ENCODE assay signal across 15 mouse cellular contexts in the genomic region with DNA sequence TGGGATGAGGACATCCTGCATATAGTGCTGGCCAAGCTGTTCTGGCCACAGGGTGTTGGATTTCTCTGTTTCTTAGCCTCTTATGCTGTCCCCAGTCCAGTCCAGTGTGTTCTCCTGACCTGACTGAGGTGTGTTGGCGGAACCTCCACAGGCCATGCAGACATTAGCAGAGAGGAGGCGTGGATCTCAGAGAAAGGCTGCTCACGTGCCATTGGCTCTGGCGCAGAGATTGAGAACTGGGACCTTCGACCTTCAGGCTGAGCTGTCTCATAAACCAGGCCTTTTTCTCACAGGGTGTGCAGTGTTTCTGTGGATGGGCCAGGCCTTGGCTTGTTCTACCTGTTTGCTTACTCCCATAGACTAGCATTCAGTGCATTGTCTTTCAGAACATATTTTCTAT.
DNase-seq lines count a peak whose midpoint lies in the region; ATAC-seq lines count a peak whose summit lies in the region.
"Had no signal": no experiment of that assay in that cellular context is flagged by ENCODE, and none has a peak within 500 bp of the region (broad histone marks: within the 10 kb centered on the region; RNA-seq: fewer than 3 reads in every experiment).

No protein-coding gene starts in this region.

- H3K4me3 ChIP-seq in liver, embryonic 15.5 days (replicated peaks), result no peak overlapping the region
- no peak overlapping the region for H3K4me3 ChIP-seq in midbrain, embryonic 11.5 days (ENCODE audit: low read depth, low read length)
- no peak overlapping the region for H3K4me3 ChIP-seq in heart, embryonic 12.5 days
- H3K4me3 ChIP-seq: embryonic facial prominence, embryonic 12.5 days; forebrain, embryonic 15.5 days had no signal

- no peak overlapping the region for H3K27ac ChIP-seq in liver, embryonic 15.5 days (replicated peaks)
- H3K27ac ChIP-seq in midbrain, embryonic 11.5 days (ENCODE audit: low read depth, low read length), result no peak overlapping the region
- no peak overlapping the region for H3K27ac ChIP-seq in heart, embryonic 12.5 days (ENCODE audit: poor library complexity, severe bottlenecking)
- H3K27ac ChIP-seq: embryonic facial prominence, embryonic 12.5 days; forebrain, embryonic 15.5 days had no signal

- ATAC-seq in liver, embryonic 15.5 days (ENCODE audit: insufficient read depth), result peak; percentile 41
- ATAC-seq in midbrain, embryonic 11.5 days (ENCODE audit: low FRiP score), result no peak
- ATAC-seq in heart, embryonic 12.5 days (ENCODE audit: insufficient number of reproducible peaks, low FRiP score), result no peak
- ATAC-seq: CD4-positive, CD25-positive, alpha-beta regulatory T cell, adult 4 months; forebrain, embryonic 15.5 days; inflammation-experienced regulatory T-cells, adult 6 months had no signal

- H3K4me2 ChIP-seq in liver, embryonic 15.5 days, result no peak overlapping the region
- H3K4me2 ChIP-seq in midbrain, embryonic 11.5 days, result no peak overlapping the region
- H3K4me2 ChIP-seq in heart, embryonic 12.5 days, result no peak overlapping the region
- H3K4me2 ChIP-seq: embryonic facial prominence, embryonic 12.5 days; forebrain, embryonic 15.5 days had no signal

- peaks cover 35% of the 10 kb centered on the region for H3K27me3 ChIP-seq in liver, embryonic 15.5 days
- H3K27me3 ChIP-seq in midbrain, embryonic 11.5 days (ENCODE audit: control insufficient read depth, insufficient read depth, low read length), result no peaks in the 10 kb centered on the region
- no peaks in the 10 kb centered on the region for H3K27me3 ChIP-seq in heart, embryonic 12.5 days (replicated peaks)
- H3K27me3 ChIP-seq: embryonic facial prominence, embryonic 12.5 days; forebrain, embryonic 15.5 days had no signal

- H3K9ac ChIP-seq in liver, embryonic 15.5 days, result no peak overlapping the region
- no peak overlapping the region for H3K9ac ChIP-seq in midbrain, embryonic 11.5 days (ENCODE audit: low read length)
- no peak overlapping the region for H3K9ac ChIP-seq in heart, embryonic 12.5 days
- H3K9ac ChIP-seq: embryonic facial prominence, embryonic 12.5 days; forebrain, embryonic 15.5 days had no signal

- 66% methylated on average over 5 of the region's 5 CpGs for WGBS in liver, embryonic 15.5 days (ENCODE audit: insufficient replicate concordance)
- WGBS in midbrain, embryonic 11.5 days, result 81% methylated on average over 5 of the region's 5 CpGs
- 78% methylated on average over 5 of the region's 5 CpGs for WGBS in heart, embryonic 12.5 days

- peaks cover 14% of the 10 kb centered on the region for H3K4me1 ChIP-seq in liver, embryonic 15.5 days (replicated peaks)
- H3K4me1 ChIP-seq in midbrain, embryonic 11.5 days (ENCODE audit: control insufficient read depth, insufficient read depth, low read length), result no peaks in the 10 kb centered on the region
- H3K4me1 ChIP-seq in heart, embryonic 12.5 days (replicated peaks), result peaks cover 8% of the 10 kb centered on the region
- H3K4me1 ChIP-seq: embryonic facial prominence, embryonic 12.5 days; forebrain, embryonic 15.5 days had no signal

- H3K9me3 ChIP-seq in liver, embryonic 15.5 days (replicated peaks), result no peaks in the 10 kb centered on the region
- no peaks in the 10 kb centered on the region for H3K9me3 ChIP-seq in midbrain, embryonic 11.5 days (ENCODE audit: control insufficient read depth, low read length)
- H3K9me3 ChIP-seq in heart, embryonic 12.5 days (replicated peaks), result no peaks in the 10 kb centered on the region
- H3K9me3 ChIP-seq: embryonic facial prominence, embryonic 12.5 days; forebrain, embryonic 15.5 days had no signal

- no peaks in the 10 kb centered on the region for H3K36me3 ChIP-seq in liver, embryonic 15.5 days (replicated peaks)
- no peaks in the 10 kb centered on the region for H3K36me3 ChIP-seq in midbrain, embryonic 11.5 days (ENCODE audit: control insufficient read depth, insufficient read depth, low read length)
- no peaks in the 10 kb centered on the region for H3K36me3 ChIP-seq in heart, embryonic 12.5 days
- H3K36me3 ChIP-seq: embryonic facial prominence, embryonic 12.5 days; forebrain, embryonic 15.5 days had no signal

- DNase-seq in urinary bladder, postnatal 36 days (ENCODE audit: low spot score in 2 of 2), result peak; percentile 7 to 33
- no peak for DNase-seq in urinary bladder, postnatal 10 days (ENCODE audit: low spot score)
- peak; percentile 87 for DNase-seq in kidney, adult 9 months
- DNase-seq in lung, postnatal 36 days, result no peak
- no peak for DNase-seq in midbrain, embryonic 11.5 days (ENCODE audit: low spot score, missing footprints)
- DNase-seq: cerebellum, postnatal 36 days; gastrocnemius, postnatal 10 days; lung, postnatal 10 days; thymus, postnatal 36 days had no signal

Comparison
In these comparisons a context has a peak if more than half of its experiments do, and no peak if none do; other contexts are left out.
1. DNase-seq: peak in urinary bladder, postnatal 36 days (2 of 2) and kidney, adult 9 months (single experiment); none in urinary bladder, postnatal 10 days (single experiment), lung, postnatal 36 days (single experiment) and midbrain, embryonic 11.5 days (single experiment).